Mouse (Mus musculus) limb, embryonic 13.5 days (tissue): ENCODE results near the gene Klc4. TPM values are rescaled to one million over a fixed set of nuclear protein-coding genes. Genes with fewer than 3 reads are reported as not detected.
A peak's percentile ranks its signal among the peaks of the same experiment; 100 is the strongest.

Source experiments
- ATAC-seq: fragments of 200-750 bp; cut with Nextera tagmentation; 2 replicates; pipeline ENCODE4 v1.8.0; 2017; ENCODE audit warnings: low read depth, moderate number of reproducible peaks, moderate TSS enrichment; ENCODE audit not compliant: low FRiP score
- H3K27ac ChIP-seq: fragments of 300-500 bp; sonication (generic); 2 replicates; pipeline ENCODE4 v1.5.1; 2015; ENCODE audit warnings: inconsistent platforms, mild to moderate bottlenecking, moderate library complexity
- H3K27me3 ChIP-seq: fragments of 300-500 bp; sonication (generic); 2 replicates; pipeline ENCODE4 v1.6.1; 2015; ENCODE audit warnings: mild to moderate bottlenecking, inconsistent platforms
- H3K36me3 ChIP-seq: fragments of 300-500 bp; sonication (generic); 2 replicates; pipeline ENCODE4 v1.6.1; 2015; ENCODE audit warnings: inconsistent platforms, mild to moderate bottlenecking, moderate library complexity
- H3K4me1 ChIP-seq: fragments of 300-500 bp; sonication (generic); 2 replicates; pipeline ENCODE4 v1.6.1; 2015; ENCODE audit warnings: inconsistent platforms
- H3K4me2 ChIP-seq: fragments of 300-500 bp; sonication (generic); replicated peaks from 2 replicates; pipeline ENCODE4 v1.6.1; 2015; ENCODE audit warnings: inconsistent platforms, mild to moderate bottlenecking, moderate library complexity
- H3K4me3 ChIP-seq: fragments of 300-500 bp; sonication (generic); 2 replicates; pipeline ENCODE4 v1.5.1; 2015; ENCODE audit warnings: moderate library complexity, mild to moderate bottlenecking, inconsistent platforms
- H3K9ac ChIP-seq: fragments of 300-500 bp; sonication (generic); 2 replicates; pipeline ENCODE4 v1.6.1; 2015; ENCODE audit warnings: mild to moderate bottlenecking, inconsistent platforms
- H3K9me3 ChIP-seq: fragments of 300-500 bp; sonication (generic); 2 replicates; pipeline ENCODE4 v1.6.1; 2016; ENCODE audit warnings: inconsistent platforms
- WGBS: fragments of 180-500 bp; shearing (Covaris S2); methylation state at CpG from one replicate; pipeline ENCODE4 v1.1.7; 2015; 5-methylcytosine and 5-hydroxymethylcytosine counted together
- polyA plus RNA-seq: library from polyadenylated mRNA; unstranded; fragments of >200 nt; fragmentation: Nextera tagmentation; extraction: Ambion mirVana; gene quantifications from 2 replicates; pipeline ENCODE4 v1.2.1, GENCODE M21; 2015

Gene Klc4
- polyA plus RNA-seq, 1 experiment from 2014 or later: 26.4 TPM

DNA sequence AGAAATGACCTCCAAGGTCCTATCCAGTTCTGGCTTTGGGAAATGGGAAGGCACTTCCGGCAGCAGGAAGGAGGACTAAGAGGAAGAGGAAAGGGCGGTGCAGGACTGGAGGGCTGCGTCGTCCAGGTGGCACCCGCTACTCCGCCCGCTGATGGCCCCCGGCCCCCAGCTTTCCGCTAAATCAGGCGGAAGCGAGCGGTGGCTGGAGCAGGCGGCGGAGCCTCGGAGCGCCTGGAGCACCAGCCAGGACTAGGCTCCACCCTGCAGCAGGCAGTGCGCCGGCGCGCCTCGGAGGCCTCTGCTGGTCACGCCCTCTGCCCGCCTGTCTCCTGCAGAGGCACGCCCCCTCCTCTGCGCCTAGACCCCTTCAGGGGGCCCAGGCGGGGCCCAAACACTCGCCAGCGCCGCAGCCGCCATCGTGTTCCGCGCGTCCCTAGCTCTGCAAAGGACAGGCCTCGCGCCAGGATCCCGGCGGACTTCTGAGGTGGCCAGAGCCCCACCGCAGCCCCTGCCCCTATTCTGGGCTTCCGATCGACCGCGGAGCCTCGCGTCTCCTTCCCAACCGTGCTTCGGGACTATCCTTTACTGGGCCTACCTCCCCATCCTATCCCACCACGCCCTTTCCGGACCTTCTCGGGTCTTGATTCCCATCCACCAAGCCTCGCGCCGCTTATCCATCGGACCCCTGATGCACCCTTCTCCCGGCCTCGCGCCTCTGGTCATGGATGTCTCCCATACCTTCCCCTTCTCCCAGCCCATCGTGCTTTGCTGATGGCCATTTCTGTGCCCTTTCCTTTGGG lies 4.6 kb upstream of the Klc4 start, which contains the start of gene Cul7:
Cul7 (plus strand) TSS at position 106 of the 800 bp plus-strand sequence.
- under 1% methylated on average over 47 of the region's 58 CpGs for WGBS
- H3K36me3 ChIP-seq: peaks cover 50% of the 10 kb centered on the region

DNA sequence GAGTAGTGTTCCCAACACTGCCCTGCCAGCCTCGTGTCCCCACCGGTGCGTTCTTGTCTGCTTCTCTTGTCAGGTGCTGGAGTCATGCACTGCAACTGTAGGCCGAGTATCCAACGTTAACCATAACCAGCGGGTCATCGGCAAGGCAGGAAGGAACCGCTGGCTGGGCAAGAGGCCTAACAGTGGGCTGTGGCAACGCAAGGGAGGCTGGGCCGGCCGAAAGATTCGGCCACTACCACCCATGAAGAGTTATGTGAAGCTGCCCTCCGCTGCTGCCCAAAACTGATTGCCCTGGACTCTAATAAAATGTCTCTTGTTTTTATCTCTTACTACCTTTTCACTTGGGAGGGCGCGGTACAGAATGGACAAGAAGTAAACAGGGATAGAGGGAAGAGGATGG lies 4.0 kb upstream of the Klc4 start:
- WGBS: 30% methylated on average over 15 of the region's 15 CpGs

More for the DNA sequence above, 4.6 kb upstream of the Klc4 start, which contains the start of gene Cul7:
- no peaks in the 10 kb centered on the region for H3K9me3 ChIP-seq
- peak within 1 kb of the TSS; percentile 95 for H3K9ac ChIP-seq
- H3K4me1 ChIP-seq: peaks cover 43% of the 10 kb centered on the region
- no peaks in the 10 kb centered on the region for H3K27me3 ChIP-seq
- peak within 1 kb of the TSS; percentile 98 for H3K27ac ChIP-seq
- H3K4me2 ChIP-seq: peak within 1 kb of the TSS; percentile 94
- H3K4me3 ChIP-seq: peak within 1 kb of the TSS; percentile 80
- ATAC-seq: peak; percentile 93

DNA sequence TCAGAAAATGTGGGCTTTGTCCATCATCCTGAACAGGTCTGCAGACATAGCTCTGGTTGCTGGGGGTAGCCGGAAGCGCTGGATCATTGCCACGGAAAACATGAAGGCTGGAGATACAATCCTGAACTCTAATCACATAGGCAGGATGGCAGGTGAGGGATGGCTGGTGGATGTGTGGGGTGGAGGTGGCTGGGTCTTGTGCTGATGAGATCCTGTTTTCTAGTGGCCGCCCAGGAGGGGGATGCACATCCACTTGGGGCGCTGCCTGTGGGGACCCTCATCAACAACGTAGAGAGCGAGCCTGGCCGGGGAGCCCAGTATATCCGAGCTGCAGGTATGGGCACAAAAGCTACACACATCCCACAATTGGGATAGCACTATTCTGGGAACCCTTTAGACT lies 2.6 kb upstream of the Klc4 start:
- Histone ChIP-seq H3K27ac (no peak overlapping the region), H3K9ac (no peak overlapping the region), H3K9me3 (no peaks in the 10 kb centered on the region), H3K4me2 (no peak overlapping the region), H3K36me3 (peaks cover 33% of the 10 kb centered on the region), H3K4me1 (peaks cover 51% of the 10 kb centered on the region), H3K4me3 (no peak overlapping the region), H3K27me3 (no peaks in the 10 kb centered on the region)
- ATAC-seq: no peak
- WGBS: 92% methylated on average over 9 of the region's 9 CpGs

More for the DNA sequence above, 4.0 kb upstream of the Klc4 start:
- no peaks in the 10 kb centered on the region for H3K27me3 ChIP-seq
- peaks cover 47% of the 10 kb centered on the region for H3K4me1 ChIP-seq
- H3K4me2 ChIP-seq: peak overlapping the region; percentile 94
- no peaks in the 10 kb centered on the region for H3K9me3 ChIP-seq
- H3K27ac ChIP-seq: peak overlapping the region; percentile 98
- ATAC-seq: no peak
- H3K9ac ChIP-seq: peak overlapping the region; percentile 95
- peaks cover 47% of the 10 kb centered on the region for H3K36me3 ChIP-seq
- peak overlapping the region; percentile 80 for H3K4me3 ChIP-seq

DNA sequence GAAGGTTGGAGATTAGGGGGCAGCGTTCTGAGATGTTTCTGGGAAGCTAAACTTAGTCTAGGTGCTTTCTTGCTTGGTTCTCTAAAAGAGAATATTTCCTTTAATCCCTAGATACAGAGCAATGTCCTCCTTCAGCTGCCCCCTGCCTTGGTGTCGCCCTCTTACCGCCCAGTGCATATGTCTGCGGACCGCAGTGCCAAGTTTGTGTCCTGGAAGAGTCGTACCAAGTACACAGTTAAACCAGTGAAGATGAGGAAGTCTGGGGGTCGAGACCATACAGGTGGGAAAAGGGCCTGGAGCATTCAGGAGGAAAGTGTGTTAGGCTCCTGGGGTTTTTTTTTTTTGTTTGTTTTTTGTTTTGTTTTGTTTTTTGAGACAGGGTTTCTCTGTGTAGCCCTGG lies 1.5 kb upstream of the Klc4 start:
- no peaks in the 10 kb centered on the region for H3K27me3 ChIP-seq
- no peak overlapping the region for H3K9ac ChIP-seq
- peaks cover 41% of the 10 kb centered on the region for H3K4me1 ChIP-seq
- no peak for ATAC-seq
- no peak overlapping the region for H3K27ac ChIP-seq
- H3K9me3 ChIP-seq: no peaks in the 10 kb centered on the region
- H3K4me3 ChIP-seq: peak overlapping the region; percentile 83; the same call in 1 of the 2 replicates
- WGBS: 92% methylated on average over 7 of the region's 7 CpGs
- H3K36me3 ChIP-seq: peaks cover 31% of the 10 kb centered on the region
- 0 out of 2 replicates have a peak overlapping the region, but pooled peaks have one; percentile 95 for H3K4me2 ChIP-seq

DNA sequence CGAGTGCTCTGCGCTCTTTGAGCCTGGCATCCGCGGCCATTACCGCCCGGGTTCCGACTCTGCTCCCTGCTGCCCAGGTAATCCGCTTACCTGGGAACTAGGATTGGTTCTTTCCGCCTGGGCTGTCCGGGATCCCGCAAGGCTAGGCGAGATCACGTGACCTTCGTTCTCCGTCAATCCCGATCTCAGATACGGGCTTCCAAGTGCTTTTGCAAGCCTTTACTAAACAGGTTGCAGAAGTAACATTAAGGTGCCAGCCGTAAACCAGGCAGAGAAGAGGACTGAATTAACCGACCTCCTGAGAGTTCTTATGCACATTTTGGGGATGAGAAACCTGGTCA lies 470 bp upstream of the Klc4 start:
- WGBS: 0% methylated on average over 19 of the region's 19 CpGs
- peak; percentile 13; the same call in 1 of the 2 replicates for ATAC-seq
- peak overlapping the region; percentile 67; the same call in 1 of the 2 replicates for H3K27ac ChIP-seq

DNA sequence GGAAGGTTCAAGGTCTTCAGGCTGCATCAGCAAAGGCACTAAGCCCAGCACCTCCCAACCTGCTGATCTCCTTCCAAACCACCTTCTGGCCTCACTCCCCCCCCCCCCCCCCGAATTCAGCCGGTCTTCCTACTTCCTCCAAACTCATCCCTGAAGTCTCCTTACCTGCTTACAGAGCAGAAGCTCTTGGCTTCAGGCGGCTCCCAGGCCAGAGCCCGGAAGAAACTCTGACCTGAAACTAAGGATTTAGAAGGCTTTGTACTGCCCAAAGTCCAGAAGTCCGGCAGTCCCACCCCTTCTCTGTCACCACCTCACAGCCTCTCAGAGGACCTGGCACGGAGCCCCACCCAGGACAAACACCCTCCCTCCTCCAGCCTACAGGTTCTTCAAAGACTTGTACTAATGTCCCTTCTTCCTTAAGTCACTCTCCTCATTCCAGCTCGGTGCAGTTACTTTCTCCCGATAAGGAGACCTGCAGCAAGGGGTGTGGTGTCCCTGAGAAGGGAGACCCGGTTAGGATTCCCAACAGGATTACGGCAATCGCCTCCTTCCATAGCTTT lies 826 bp downstream of the Klc4 start:
- Histone ChIP-seq H3K4me2 (peak overlapping the region; percentile 95), H3K27me3 (no peaks in the 10 kb centered on the region), H3K4me3 (peak overlapping the region; percentile 83), H3K9ac (peak overlapping the region; percentile 79), H3K9me3 (no peaks in the 10 kb centered on the region), H3K36me3 (peaks cover 46% of the 10 kb centered on the region), H3K4me1 (peaks cover 28% of the 10 kb centered on the region), H3K27ac (no peak overlapping the region)
- no peak for ATAC-seq
- WGBS: 11% methylated on average over 11 of the region's 11 CpGs

More for the DNA sequence above, 470 bp upstream of the Klc4 start:
- Histone ChIP-seq H3K4me3 (peak overlapping the region; percentile 83), H3K27me3 (no peaks in the 10 kb centered on the region), H3K4me2 (peak overlapping the region; percentile 95), H3K9ac (peak overlapping the region; percentile 80), H3K36me3 (peaks cover 33% of the 10 kb centered on the region), H3K4me1 (peaks cover 31% of the 10 kb centered on the region), H3K9me3 (no peaks in the 10 kb centered on the region)

DNA sequence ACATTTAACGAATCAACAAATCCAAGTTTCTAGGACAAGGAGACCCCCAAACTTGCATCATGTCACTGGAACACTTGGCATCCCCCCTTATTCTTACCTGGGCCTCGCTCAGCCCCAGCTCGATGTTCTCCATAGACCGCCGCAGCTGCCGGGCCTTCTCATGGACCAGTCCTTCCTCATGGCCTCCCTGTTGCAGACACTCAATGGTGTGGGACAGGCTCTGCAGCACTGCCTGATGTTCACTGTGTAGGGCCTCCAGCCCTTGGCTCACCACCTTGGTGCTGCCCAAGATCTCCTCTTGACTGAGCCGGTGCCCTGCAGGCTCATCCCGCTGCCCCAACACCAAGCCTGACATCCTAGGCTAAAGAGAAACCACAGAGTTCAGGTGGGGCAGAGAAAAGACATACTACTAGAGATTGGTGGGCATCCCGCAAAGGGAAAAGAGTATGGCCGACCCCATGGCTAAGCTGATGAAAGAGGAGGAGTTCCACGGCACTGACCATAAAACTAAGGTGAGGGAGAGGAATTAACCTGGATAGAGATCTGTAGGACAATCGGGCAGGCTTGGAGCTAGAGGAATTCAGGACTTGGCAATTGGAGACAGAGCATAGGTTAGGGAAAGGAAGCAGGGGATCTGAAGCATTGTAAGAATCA lies 1.5 kb downstream of the Klc4 start:
- Histone ChIP-seq H3K27ac (no peak overlapping the region), H3K4me2 (peak overlapping the region; percentile 95), H3K4me3 (peak overlapping the region; percentile 83), H3K9me3 (no peaks in the 10 kb centered on the region), H3K4me1 (peaks cover 21% of the 10 kb centered on the region), H3K27me3 (no peaks in the 10 kb centered on the region), H3K9ac (0 out of 2 replicates have a peak overlapping the region, but pooled peaks have one; percentile 79), H3K36me3 (peaks cover 52% of the 10 kb centered on the region)
- ATAC-seq: no peak
- WGBS: 86% methylated on average over 12 of the region's 12 CpGs

DNA sequence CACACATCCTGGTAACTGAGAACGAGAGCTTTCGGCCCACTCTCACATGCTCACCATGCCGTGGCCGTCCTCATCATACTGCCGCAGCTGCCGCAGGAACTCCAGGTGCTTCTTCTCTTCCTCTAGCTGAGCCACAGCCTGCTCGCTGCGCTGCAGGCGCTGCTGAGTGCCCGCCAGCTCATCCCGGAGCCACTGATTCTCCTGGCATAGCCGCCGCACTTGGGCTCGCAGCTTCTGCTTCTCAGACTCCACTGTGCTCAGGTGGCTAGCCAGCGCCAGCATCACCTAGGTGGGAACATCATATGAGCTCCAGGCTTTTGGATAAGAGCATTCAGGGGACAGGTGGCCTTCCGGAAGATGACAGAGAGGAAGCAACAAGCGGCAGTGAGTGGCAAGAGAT lies 3.8 kb downstream of the Klc4 start:
- Histone ChIP-seq H3K27ac (no peak overlapping the region), H3K9me3 (no peaks in the 10 kb centered on the region), H3K4me1 (peaks cover 23% of the 10 kb centered on the region), H3K4me3 (no peak overlapping the region), H3K9ac (no peak overlapping the region), H3K4me2 (no peak overlapping the region), H3K27me3 (no peaks in the 10 kb centered on the region), H3K36me3 (peaks cover 46% of the 10 kb centered on the region)
- ATAC-seq: no peak
- 87% methylated on average over 17 of the region's 17 CpGs for WGBS

DNA sequence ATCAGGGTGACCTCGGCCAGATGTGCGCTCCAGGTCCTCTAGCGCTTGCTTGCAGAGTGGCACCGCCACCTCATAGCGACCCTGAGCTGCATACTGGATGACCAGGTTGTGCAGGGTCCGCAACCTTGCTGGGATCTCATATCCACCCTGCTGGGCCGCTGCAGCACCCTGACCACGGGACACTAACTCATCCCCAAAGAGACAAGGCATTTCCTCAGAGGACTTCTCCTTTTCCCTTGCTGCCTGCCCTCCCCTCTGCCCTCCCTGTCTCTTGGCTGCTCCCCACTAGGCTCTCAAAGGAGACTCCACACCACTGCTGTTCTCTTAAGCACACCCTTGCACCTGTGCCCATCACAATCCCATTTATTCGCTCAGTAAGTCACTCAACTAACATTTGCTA lies 5.9 kb downstream of the Klc4 start:
- H3K4me1 ChIP-seq: peaks cover 19% of the 10 kb centered on the region
- no peaks in the 10 kb centered on the region for H3K27me3 ChIP-seq
- H3K36me3 ChIP-seq: peaks cover 59% of the 10 kb centered on the region
- no peak overlapping the region for H3K4me3 ChIP-seq
- no peaks in the 10 kb centered on the region for H3K9me3 ChIP-seq
- H3K27ac ChIP-seq: no peak overlapping the region
- whole genome bisulfite sequencing: 87% methylated on average over 9 of the region's 9 CpGs
- no peak overlapping the region for H3K4me2 ChIP-seq
- ATAC-seq: no peak
- H3K9ac ChIP-seq: no peak overlapping the region

DNA sequence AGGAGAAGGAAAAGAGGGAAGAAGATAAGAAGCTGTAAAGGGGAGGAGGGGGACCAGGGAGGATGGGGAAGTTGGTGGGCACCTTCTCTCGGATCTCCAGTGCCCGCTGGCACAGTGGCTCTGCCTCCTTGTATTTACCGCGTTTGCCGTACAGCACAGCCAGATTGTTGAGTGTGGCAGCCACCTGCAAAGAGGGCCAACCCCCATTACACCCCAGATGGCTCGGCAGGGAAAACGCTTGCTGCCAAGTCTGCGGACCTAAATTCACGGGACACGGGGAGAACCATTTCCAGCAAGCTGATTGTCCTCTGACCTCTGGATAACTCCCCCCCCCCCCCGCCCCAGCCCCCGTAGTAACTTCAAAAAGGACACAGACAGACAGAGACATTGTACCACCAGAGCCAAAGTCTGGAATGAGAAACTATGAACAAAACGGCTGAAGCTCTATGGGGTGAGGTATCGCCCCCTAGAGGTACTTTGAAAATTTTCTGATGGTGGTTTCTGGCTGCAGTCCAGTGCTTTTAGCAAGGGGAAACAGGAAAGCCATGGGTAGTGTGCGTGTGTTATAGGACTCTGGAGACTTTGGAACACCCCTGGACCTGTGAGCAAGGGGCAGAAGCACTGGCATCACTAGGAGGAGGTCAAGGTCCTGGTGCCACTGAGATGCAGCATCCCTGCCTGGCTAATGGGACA lies 8.8 kb downstream of the Klc4 start:
- no peaks in the 10 kb centered on the region for H3K9me3 ChIP-seq
- H3K4me2 ChIP-seq: peak overlapping the region; percentile 51
- no peaks in the 10 kb centered on the region for H3K27me3 ChIP-seq
- H3K9ac ChIP-seq: peak overlapping the region; percentile 31; the same call in 1 of the 2 replicates
- peak; percentile 32 for ATAC-seq
- H3K4me1 ChIP-seq: peaks cover 10% of the 10 kb centered on the region
- WGBS: 14% methylated on average over 15 of the region's 15 CpGs
- H3K27ac ChIP-seq: no peak overlapping the region
- peak overlapping the region; percentile 19; the same call in 1 of the 2 replicates for H3K4me3 ChIP-seq
- H3K36me3 ChIP-seq: peaks cover 69% of the 10 kb centered on the region

DNA sequence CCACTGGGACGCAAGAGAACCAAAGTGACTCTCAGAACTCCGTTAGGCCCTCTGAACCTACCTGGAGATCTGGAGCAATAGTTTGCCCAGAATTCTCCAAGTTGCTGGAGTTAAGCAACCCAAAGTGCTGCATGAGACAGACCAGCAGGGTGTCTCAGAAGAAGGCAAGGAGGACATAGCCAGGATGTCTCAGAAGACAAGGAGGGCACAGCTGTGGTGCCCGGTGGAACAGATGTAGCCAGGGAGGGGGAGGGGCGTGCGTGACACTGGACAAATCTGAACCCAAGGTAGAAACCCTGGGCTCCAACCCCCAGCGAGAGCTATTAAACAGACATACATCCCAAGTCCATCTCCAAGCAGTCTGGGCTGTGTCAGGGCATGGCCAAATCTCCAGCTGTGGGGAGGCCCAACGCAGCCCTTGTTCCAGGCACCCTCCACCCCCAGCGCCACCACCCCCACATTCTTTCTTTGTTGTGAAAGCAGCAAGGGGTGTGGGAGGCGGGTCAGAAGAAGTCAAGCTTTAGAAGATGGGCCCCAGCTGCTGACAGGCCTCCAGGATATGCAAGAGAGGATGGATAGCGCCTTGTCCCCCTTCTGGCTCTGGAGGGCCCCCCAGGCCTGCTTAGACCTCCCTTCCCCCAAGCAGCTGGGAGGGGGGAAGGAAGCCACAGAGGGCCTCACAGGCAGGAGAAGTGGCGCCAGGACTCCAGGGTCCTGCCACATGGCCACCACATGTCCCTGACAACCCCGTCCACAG lies 16.0 kb downstream of the Klc4 start:
- ATAC-seq: peak; percentile 75
- Histone ChIP-seq H3K9me3 (no peaks in the 10 kb centered on the region), H3K4me1 (peaks cover 57% of the 10 kb centered on the region), H3K9ac (peak overlapping the region; percentile 92), H3K4me3 (peak overlapping the region; percentile 70), H3K36me3 (peaks cover 30% of the 10 kb centered on the region), H3K4me2 (peak overlapping the region; percentile 89), H3K27me3 (no peaks in the 10 kb centered on the region), H3K27ac (peak overlapping the region; percentile 92)
- WGBS: 5% methylated on average over 12 of the region's 12 CpGs
